Mouse (Mus musculus): ENCODE data around the gene Pmpcb.

- TF ChIP-seq TAL1 (IDR thresholded peaks at IDR 0.05; ENCODE audit: low read length) (no peak), GATA1 (IDR thresholded peaks at IDR 0.05; ENCODE audit: low read length) (no peak)
Observed at GRCm38 (mm10) chr5:21736046-21736445, 895 bp upstream of the Pmpcb start.

Measured in erythroblast, embryonic 14.5 days (primary cell).